Mouse (Mus musculus) urinary bladder, adult 2 months (tissue): ENCODE measurements around the gene Vps52. TPM values are rescaled to one million over a fixed set of nuclear protein-coding genes. Genes with fewer than 3 reads are reported as not detected.
A peak's percentile ranks its signal among the peaks of the same experiment; 100 is the strongest.

Experiments
- DNase-seq: peaks from one replicate; pipeline ENCODE4 v3.0.0; 2022; ENCODE audit warnings: low spot score
- polyA plus RNA-seq: library from polyadenylated mRNA; depleted of rRNA; stranded (reverse); fragments of >200 nt; gene quantifications from 2 replicates; pipeline ENCODE4 v1.2.3, GENCODE M21; 2012

Vps52 gene
- polyA plus RNA-seq, 1 experiment = 39.3 TPM

- no peak for DNase-seq
Observed at GRCm38 (mm10) chr17:33941381-33941780, 14.2 kb upstream of the Vps52 start.

- DNase-seq = no peak
Observed at GRCm38 (mm10) chr17:33943454-33943853, 12.2 kb upstream of the Vps52 start.

- DNase-seq = no peak
Observed at GRCm38 (mm10) chr17:33947430-33948089, 8.1 kb upstream of the Vps52 start.

GRCm38 (mm10) chr17:33948090-33948904, 7.3 kb upstream of the Vps52 start:
- DNase-seq = peak; percentile 22

GRCm38 (mm10) chr17:33948905-33949537, 6.6 kb upstream of the Vps52 start:
- peak; percentile 19 for DNase-seq

GRCm38 (mm10) chr17:33950131-33950625, 5.4 kb upstream of the Vps52 start:
- peak; percentile 23 for DNase-seq

- peak; percentile 45 for DNase-seq
Observed at GRCm38 (mm10) chr17:33951021-33951946, 4.3 kb upstream of the Vps52 start, which contains the start of gene B3galt4. TSS of gene B3galt4 (minus strand) at chr17:33951488.

GRCm38 (mm10) chr17:33952015-33952414, 3.6 kb upstream of the Vps52 start:
- peak; percentile 20 for DNase-seq

- DNase-seq = no peak
Observed at GRCm38 (mm10) chr17:33952879-33953278, 2.7 kb upstream of the Vps52 start.

- no peak for DNase-seq
Observed at GRCm38 (mm10) chr17:33953310-33953709, 2.3 kb upstream of the Vps52 start.

GRCm38 (mm10) chr17:33953961-33954565, 1.5 kb upstream of the Vps52 start:
- DNase-seq = no peak

GRCm38 (mm10) chr17:33954646-33955554, 712 bp upstream of the Vps52 start:
- DNase-seq = no peak

- no peak for DNase-seq
Observed at GRCm38 (mm10) chr17:33956336-33956735, 724 bp downstream of the Vps52 start.

- DNase-seq = no peak
Observed at GRCm38 (mm10) chr17:33957493-33957892, 1.9 kb downstream of the Vps52 start.

GRCm38 (mm10) chr17:33958451-33958850, 2.8 kb downstream of the Vps52 start:
- peak; percentile 18 for DNase-seq

- peak; percentile 21 for DNase-seq
Observed at GRCm38 (mm10) chr17:33959135-33959534, 3.5 kb downstream of the Vps52 start.

GRCm38 (mm10) chr17:33959948-33960347, 4.3 kb downstream of the Vps52 start:
- no peak for DNase-seq

GRCm38 (mm10) chr17:33962876-33963275, 7.3 kb downstream of the Vps52 start:
- DNase-seq = no peak

GRCm38 (mm10) chr17:33965082-33965845, 9.7 kb downstream of the Vps52 start:
- no peak for DNase-seq
